Mouse (Mus musculus): ENCODE measurements around the gene Slc9a3r1. TPM values are rescaled to one million over a fixed set of nuclear protein-coding genes. Genes with fewer than 3 reads are reported as not detected.

Slc9a3r1 gene
- polyA plus RNA-seq, 1 experiment from 2014 or later, result 101 TPM

- peak overlapping the region; percentile 75 for H3K27ac ChIP-seq (ENCODE audit: low read depth)
- peaks cover 4% of the 10 kb centered on the region; the same call in 1 of the 2 replicates for H3K36me3 ChIP-seq (replicated peaks; ENCODE audit: insufficient read depth, low read length)
- DNase-seq (peak; percentile 77), ATAC-seq (no peak)
- 19% methylated on average over 9 of the region's 9 CpGs for WGBS (ENCODE audit: insufficient replicate concordance)
- H3K27me3 ChIP-seq (ENCODE audit: insufficient read depth, low read length), result no peaks in the 10 kb centered on the region
- H3K9me3 ChIP-seq (ENCODE audit: low read length), result no peaks in the 10 kb centered on the region
- TF ChIP-seq EP300 (IDR thresholded peaks at IDR 0.05; ENCODE audit: low read depth) (no peak), CTCF (IDR thresholded peaks at IDR 0.05; ENCODE audit: low read depth) (no peak)
- 0 out of 2 replicates have a peak overlapping the region, but pooled peaks have one; percentile 44 for H3K9ac ChIP-seq (replicated peaks)
- peaks cover 19% of the 10 kb centered on the region for H3K4me1 ChIP-seq (ENCODE audit: insufficient read depth)
- H3K4me2 ChIP-seq (ENCODE audit: low read depth, low read length), result peak overlapping the region; percentile 48
- H3K4me3 ChIP-seq (ENCODE audit: low read depth, low read length), result no peak overlapping the region
Measured at GRCm38 (mm10) chr11:115192180-115192579, 29.0 kb downstream of the Slc9a3r1 start.

GRCm38 (mm10) chr11:115194693-115195092, 31.6 kb downstream of the Slc9a3r1 start:
- Histone ChIP-seq H3K4me1 (ENCODE audit: insufficient read depth) (peaks cover 11% of the 10 kb centered on the region), H3K9ac (replicated peaks) (no peak overlapping the region), H3K4me3 (ENCODE audit: low read depth, low read length) (no peak overlapping the region), H3K4me2 (ENCODE audit: low read depth, low read length) (no peak overlapping the region), H3K27ac (ENCODE audit: low read depth) (no peak overlapping the region), H3K9me3 (ENCODE audit: low read length) (no peaks in the 10 kb centered on the region), H3K36me3 (replicated peaks; ENCODE audit: insufficient read depth, low read length) (peaks cover 11% of the 10 kb centered on the region; the same call in 1 of the 2 replicates), H3K27me3 (ENCODE audit: insufficient read depth, low read length) (no peaks in the 10 kb centered on the region)
- WGBS (ENCODE audit: insufficient replicate concordance), result 50% methylated on average over 6 of the region's 6 CpGs
- DNase-seq, result no peak
- no peak for TF ChIP-seq CTCF (IDR thresholded peaks at IDR 0.05; ENCODE audit: low read depth)
- no peak for TF ChIP-seq EP300 (IDR thresholded peaks at IDR 0.05; ENCODE audit: low read depth)
- no peak for ATAC-seq

GRCm38 (mm10) chr11:115195933-115196332, 32.8 kb downstream of the Slc9a3r1 start:
- H3K9me3 ChIP-seq (ENCODE audit: low read length), result no peaks in the 10 kb centered on the region
- H3K27ac ChIP-seq (ENCODE audit: low read depth), result no peak overlapping the region
- no peak overlapping the region for H3K4me2 ChIP-seq (ENCODE audit: low read depth, low read length)
- H3K4me3 ChIP-seq (ENCODE audit: low read depth, low read length), result no peak overlapping the region
- WGBS (ENCODE audit: insufficient replicate concordance), result 55% methylated on average over 5 of the region's 5 CpGs
- H3K9ac ChIP-seq (replicated peaks), result no peak overlapping the region
- no peak for TF ChIP-seq CTCF (IDR thresholded peaks at IDR 0.05; ENCODE audit: low read depth)
- no peak for TF ChIP-seq EP300 (IDR thresholded peaks at IDR 0.05; ENCODE audit: low read depth)
- ATAC-seq (no peak), DNase-seq (no peak)
- H3K36me3 ChIP-seq (replicated peaks; ENCODE audit: insufficient read depth, low read length), result peaks cover 13% of the 10 kb centered on the region
- H3K27me3 ChIP-seq (ENCODE audit: insufficient read depth, low read length), result no peaks in the 10 kb centered on the region
- peaks cover 11% of the 10 kb centered on the region for H3K4me1 ChIP-seq (ENCODE audit: insufficient read depth)

GRCm38 (mm10) chr11:115197558-115197957, 34.4 kb downstream of the Slc9a3r1 start:
- 71% methylated on average over 8 of the region's 8 CpGs for WGBS (ENCODE audit: insufficient replicate concordance)

GRCm38 (mm10) chr11:115198932-115199384, 35.8 kb downstream of the Slc9a3r1 start:
- TF ChIP-seq EP300 (IDR thresholded peaks at IDR 0.05; ENCODE audit: low read depth) (no peak), CTCF (IDR thresholded peaks at IDR 0.05; ENCODE audit: low read depth) (no peak)
- 74% methylated on average over 12 of the region's 12 CpGs for WGBS (ENCODE audit: insufficient replicate concordance)
- DNase-seq (no peak), ATAC-seq (no peak)
- H3K36me3 ChIP-seq (replicated peaks; ENCODE audit: insufficient read depth, low read length), result peaks cover 36% of the 10 kb centered on the region
- H3K9me3 ChIP-seq (ENCODE audit: low read length), result no peaks in the 10 kb centered on the region
- no peak overlapping the region for H3K27ac ChIP-seq (ENCODE audit: low read depth)
- no peak overlapping the region for H3K9ac ChIP-seq (replicated peaks)
- no peak overlapping the region for H3K4me3 ChIP-seq (ENCODE audit: low read depth, low read length)
- no peaks in the 10 kb centered on the region for H3K4me1 ChIP-seq (ENCODE audit: insufficient read depth)
- no peak overlapping the region for H3K4me2 ChIP-seq (ENCODE audit: low read depth, low read length)
- H3K27me3 ChIP-seq (ENCODE audit: insufficient read depth, low read length), result no peaks in the 10 kb centered on the region

More at GRCm38 (mm10) chr11:115197558-115197957, 34.4 kb downstream of the Slc9a3r1 start:
- Histone ChIP-seq H3K9me3 (ENCODE audit: low read length) (no peaks in the 10 kb centered on the region), H3K36me3 (replicated peaks; ENCODE audit: insufficient read depth, low read length) (peaks cover 23% of the 10 kb centered on the region), H3K27me3 (ENCODE audit: insufficient read depth, low read length) (no peaks in the 10 kb centered on the region), H3K9ac (replicated peaks) (no peak overlapping the region), H3K4me1 (ENCODE audit: insufficient read depth) (peaks cover under 1% of the 10 kb centered on the region), H3K27ac (ENCODE audit: low read depth) (no peak overlapping the region), H3K4me3 (ENCODE audit: low read depth, low read length) (no peak overlapping the region), H3K4me2 (ENCODE audit: low read depth, low read length) (no peak overlapping the region)
- ATAC-seq (no peak), DNase-seq (no peak)
- TF ChIP-seq CTCF (IDR thresholded peaks at IDR 0.05; ENCODE audit: low read depth), result no peak
- TF ChIP-seq EP300 (IDR thresholded peaks at IDR 0.05; ENCODE audit: low read depth), result no peak

GRCm38 (mm10) chr11:115200520-115200919, 37.4 kb downstream of the Slc9a3r1 start:
- no peak for DNase-seq
- TF ChIP-seq EP300 (IDR thresholded peaks at IDR 0.05; ENCODE audit: low read depth) (no peak), CTCF (IDR thresholded peaks at IDR 0.05; ENCODE audit: low read depth) (no peak)
- no peak overlapping the region for H3K4me3 ChIP-seq (ENCODE audit: low read depth, low read length)
- peaks cover 46% of the 10 kb centered on the region for H3K36me3 ChIP-seq (replicated peaks; ENCODE audit: insufficient read depth, low read length)
- H3K27ac ChIP-seq (ENCODE audit: low read depth), result no peak overlapping the region
- ATAC-seq, result no peak
- H3K27me3 ChIP-seq (ENCODE audit: insufficient read depth, low read length), result no peaks in the 10 kb centered on the region
- H3K9me3 ChIP-seq (ENCODE audit: low read length), result no peaks in the 10 kb centered on the region
- 84% methylated on average over 4 of the region's 4 CpGs for WGBS (ENCODE audit: insufficient replicate concordance)
- H3K4me1 ChIP-seq (ENCODE audit: insufficient read depth), result no peaks in the 10 kb centered on the region
- H3K4me2 ChIP-seq (ENCODE audit: low read depth, low read length), result no peak overlapping the region
- H3K9ac ChIP-seq (replicated peaks), result no peak overlapping the region

Measured in liver, postnatal 0 days (tissue).